Mouse (Mus musculus): ENCODE results near the gene Ccdc107.

DNA sequence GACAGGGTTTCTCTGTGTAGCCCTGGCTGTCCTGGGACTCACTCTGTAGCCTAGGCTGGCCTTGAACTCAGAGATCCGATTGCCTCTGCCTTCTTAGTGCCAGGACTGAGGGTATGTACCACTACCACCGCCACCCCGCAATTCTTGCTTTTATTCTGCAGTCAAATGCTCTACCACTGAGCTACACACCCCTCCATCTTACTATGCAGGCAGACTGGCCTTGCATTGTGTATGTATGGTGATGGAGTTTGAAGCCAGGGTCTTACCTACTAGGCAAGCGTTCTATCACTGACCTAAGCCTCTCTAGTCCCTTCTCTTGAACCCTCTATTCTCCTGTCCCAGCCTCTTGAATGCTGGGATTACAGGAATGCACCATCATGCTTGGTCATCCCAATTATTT lies 20.6 kb downstream of the Ccdc107 start:
- no peak for TF ChIP-seq POLR2A (IDR thresholded peaks at IDR 0.05; ENCODE audit: extremely low read depth, insufficient read depth, low read length)
- no peak for TF ChIP-seq CTCF (IDR thresholded peaks at IDR 0.05; ENCODE audit: low read depth, low read length)
